Mouse (Mus musculus) layer of hippocampus, adult 18-20 months (tissue): ENCODE results near the gene Kif11. TPM values are rescaled to one million over a fixed set of nuclear protein-coding genes. Genes with fewer than 3 reads are reported as not detected.

Source experiments
- DNase-seq, 2 experiments: peaks; one replicate each; pipeline ENCODE4 v3.0.0; 2022; ENCODE audit warnings: low spot score in 2 of 2
- total RNA-seq, 2 experiments: library from RNA; stranded (reverse); gene quantifications; 2 replicates each; pipeline ENCODE4 v1.2.3; 2021

Kif11 gene
- total RNA-seq, 2 experiments from 2014 or later, result 0.57 to 0.63 TPM

GRCm38 (mm10) chr19:37376841-37377240 lies 638 bp downstream of the Kif11 start:
- DNase-seq, result no peak

- DNase-seq, result no peak
Measured at GRCm38 (mm10) chr19:37377404-37377990, 1.3 kb downstream of the Kif11 start.

GRCm38 (mm10) chr19:37378816-37379215 lies 2.6 kb downstream of the Kif11 start:
- DNase-seq, result no peak

DNA sequence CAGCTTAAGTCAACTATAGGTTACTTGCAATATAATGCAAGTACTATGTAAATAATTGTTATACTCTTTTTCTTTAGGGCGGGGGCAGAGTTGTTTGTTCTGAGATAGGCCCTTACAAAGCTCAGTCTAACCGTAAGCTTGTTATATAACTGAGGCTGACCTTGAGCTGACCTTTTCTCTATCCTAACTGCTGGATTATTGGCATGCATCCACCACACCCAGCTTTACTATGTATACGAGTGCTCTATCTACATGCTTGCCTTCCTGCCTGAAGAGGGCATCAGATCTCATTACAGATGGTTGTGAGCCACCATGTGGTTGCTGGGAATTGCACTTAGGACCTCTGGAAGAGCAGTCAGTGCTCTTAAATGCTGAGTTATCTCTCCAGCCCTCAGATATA lies 9.9 kb downstream of the Kif11 start:
- DNase-seq, result no peak

DNA sequence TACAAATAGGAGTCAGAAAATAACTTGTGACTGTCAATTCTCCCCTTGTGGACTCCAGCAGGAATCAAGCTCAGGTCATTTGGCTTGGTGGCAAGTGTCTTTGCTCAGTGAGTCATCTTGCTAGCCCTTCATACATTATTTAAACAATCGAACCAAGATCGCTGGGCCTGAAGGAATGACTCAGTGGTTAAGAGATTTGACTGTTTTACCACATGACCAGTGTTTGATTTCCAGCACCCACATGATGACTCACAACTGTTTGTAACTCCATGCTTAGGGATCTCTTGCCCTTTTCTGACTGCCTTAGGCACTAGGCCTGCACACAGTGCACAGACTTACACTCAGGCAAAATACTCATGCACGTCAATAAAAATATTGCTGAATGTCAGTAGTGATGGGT lies 15.7 kb downstream of the Kif11 start:
- no peak for DNase-seq

- DNase-seq, result no peak
Measured at GRCm38 (mm10) chr19:37396279-37396678, 20.1 kb downstream of the Kif11 start.

DNA sequence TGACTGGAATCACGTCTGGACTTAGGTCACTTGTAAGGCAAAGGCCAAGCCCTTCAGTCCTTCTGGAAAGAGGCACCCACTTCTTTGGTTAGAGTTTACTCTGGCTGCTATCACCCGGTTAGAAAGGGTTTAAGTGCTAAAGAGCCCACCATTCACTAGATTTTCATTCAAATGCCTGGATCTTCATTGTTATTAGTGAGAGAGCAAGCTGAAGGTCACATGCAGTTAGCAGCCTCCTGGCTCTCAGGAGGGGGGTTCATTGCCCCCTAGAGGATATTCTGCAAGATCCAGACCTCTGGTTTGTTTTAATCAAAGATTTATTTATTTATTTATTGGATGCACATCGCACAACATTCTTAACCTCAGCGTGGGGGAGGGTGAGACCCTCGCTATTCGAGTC lies 24.7 kb downstream of the Kif11 start:
- DNase-seq, result no peak

DNA sequence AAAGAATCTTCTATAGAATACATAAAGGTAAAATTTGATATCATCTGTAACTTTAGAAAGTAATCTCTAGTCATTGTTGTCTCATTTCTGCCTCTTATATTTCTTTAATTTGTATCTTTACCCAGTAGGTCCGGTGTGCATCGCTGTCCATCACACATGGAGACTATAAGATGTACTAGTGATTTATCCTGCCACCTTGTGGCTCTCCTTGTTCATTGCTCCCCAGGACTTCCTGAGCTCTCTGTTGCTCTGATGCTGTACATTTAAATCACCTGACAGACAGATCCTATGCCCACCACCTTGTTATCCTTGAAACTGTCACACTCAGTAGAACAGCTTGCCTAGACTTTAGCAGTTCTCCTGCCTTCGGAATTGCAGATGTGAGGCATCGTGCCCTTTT lies 42.1 kb downstream of the Kif11 start:
- DNase-seq, result peak in 1 of 2 experiments; percentile 58

GRCm38 (mm10) chr19:37419613-37420012 lies 43.4 kb downstream of the Kif11 start:
- DNase-seq, result peak in 1 of 2 experiments; percentile 61

- no peak for DNase-seq
Measured at GRCm38 (mm10) chr19:37428589-37428988, 52.4 kb downstream of the Kif11 start.

DNA sequence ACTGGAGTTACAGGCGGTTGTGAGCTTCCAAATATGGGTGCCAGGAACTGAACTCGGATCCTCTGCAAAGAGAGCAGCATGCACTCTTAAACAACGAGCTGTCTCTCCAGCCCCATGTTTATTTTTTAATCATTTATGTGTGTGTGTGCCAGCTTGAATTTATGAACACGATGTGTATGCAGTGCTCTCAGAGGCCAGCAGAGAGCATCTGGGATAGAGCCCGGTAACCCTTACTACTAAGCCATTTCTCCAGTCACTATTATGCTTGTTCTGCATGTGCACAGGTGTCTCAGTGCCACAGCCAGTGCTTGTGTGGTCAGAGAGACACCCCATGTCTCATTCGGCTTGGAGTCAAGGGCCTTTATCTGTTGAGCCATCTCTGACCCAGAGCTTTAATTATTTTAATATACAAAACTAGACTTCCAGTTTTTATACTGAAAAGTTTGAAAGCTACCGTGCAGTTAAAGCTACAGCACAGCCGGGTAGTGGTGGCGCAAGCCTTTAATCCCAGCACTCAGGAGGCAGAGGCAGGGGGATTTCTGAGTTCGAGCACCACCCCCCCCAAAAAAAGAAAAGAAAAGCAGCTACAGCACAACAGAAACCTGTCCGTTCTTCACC lies 55.0 kb downstream of the Kif11 start:
- no peak for DNase-seq

DNA sequence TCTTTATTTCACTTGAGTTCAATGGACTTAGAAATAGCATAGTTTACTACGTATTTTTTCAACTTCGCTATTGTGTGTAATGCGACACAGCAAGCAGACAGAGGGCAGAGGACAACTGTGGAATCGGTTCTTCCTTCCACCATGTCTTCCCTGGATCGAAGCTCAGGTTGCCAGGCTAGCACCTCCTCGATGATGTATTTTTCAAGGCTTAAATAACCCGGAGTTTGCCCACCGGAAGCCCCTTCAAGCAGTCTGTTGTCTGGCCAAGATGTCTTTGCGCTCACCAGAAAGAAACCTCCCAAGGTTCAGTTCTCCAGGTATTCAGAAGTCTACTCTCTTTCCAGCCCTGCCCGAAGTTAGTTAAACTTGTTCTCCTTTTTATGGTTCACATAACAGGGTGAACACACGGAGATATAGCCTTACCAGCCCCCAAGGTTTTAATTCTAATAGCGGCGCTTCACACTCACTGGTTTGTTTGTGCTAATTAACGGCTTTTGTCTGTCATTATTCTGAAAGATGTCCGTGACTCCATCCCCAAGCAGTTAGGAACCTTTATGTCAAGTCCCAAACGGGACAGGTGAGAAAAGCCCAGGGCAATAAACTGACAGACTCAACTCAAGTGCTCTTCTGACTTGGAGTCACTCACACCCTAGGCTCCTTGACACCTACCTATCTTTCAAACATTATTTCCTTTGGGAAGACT lies 56.8 kb downstream of the Kif11 start:
- DNase-seq, result no peak

DNA sequence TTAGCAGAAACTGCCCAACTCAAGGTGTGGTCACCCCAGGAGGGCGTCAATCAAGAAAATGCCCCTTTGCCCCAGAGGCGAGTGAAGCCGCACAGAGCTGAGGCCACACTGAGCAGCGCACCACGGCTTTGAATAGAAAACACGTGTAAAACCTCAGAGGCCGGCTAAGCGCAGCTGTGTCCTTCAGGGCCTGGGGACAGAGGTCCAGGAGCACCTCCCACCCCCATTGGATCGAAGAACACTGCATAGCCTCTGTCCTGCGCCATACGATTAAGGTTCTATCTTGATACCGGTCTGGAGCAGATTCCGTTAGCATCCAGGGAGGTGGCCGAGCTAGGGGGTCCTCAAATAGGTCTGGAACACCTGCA lies 57.7 kb downstream of the Kif11 start:
- DNase-seq, result no peak

GRCm38 (mm10) chr19:37434263-37434951 lies 58.2 kb downstream of the Kif11 start, which contains the start of gene Hhex:
Gene Hhex, plus strand, starts transcription at chr19:37434810.
- peak in 1 of 2 experiments; percentile 20 for DNase-seq

DNA sequence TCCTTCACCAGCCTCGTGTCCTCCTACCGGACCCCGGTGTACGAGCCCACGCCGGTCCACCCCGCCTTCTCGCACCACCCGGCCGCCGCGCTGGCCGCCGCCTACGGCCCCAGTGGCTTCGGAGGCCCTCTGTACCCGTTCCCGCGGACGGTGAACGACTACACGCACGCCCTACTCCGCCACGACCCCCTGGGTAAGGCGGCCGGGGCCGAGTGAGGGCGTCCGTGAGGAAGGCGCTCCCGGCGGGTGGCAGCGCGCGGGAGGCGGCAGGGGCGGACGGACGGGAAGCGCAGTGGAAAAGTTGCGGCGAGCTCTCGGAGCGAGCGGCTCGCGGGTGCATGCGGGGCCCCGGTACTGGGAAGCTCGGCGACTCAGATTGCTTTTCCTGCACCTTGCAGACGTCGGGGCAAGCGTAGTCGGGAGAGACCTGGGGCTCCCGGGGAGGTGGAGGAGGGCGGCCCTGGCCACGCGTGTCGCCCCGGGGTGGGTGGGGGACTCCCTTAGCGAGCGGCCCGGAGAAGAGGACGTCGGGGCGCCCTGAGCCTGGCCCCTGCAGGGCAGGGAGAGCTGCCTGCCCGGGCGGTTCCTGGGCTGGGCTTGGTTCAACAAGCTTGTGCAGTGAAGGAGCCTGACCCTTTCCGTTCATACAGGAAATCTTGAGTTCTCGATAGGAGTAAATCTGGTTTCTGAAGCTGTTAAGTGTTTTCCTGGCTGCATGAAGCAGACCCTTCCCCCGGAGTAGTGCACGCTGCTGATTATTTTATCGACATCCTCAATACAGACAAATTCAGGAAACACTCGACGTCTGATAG lies 59.0 kb downstream of the Kif11 start:
- no peak for DNase-seq

- no peak for DNase-seq
Measured at GRCm38 (mm10) chr19:37435853-37436174, 59.6 kb downstream of the Kif11 start.

DNA sequence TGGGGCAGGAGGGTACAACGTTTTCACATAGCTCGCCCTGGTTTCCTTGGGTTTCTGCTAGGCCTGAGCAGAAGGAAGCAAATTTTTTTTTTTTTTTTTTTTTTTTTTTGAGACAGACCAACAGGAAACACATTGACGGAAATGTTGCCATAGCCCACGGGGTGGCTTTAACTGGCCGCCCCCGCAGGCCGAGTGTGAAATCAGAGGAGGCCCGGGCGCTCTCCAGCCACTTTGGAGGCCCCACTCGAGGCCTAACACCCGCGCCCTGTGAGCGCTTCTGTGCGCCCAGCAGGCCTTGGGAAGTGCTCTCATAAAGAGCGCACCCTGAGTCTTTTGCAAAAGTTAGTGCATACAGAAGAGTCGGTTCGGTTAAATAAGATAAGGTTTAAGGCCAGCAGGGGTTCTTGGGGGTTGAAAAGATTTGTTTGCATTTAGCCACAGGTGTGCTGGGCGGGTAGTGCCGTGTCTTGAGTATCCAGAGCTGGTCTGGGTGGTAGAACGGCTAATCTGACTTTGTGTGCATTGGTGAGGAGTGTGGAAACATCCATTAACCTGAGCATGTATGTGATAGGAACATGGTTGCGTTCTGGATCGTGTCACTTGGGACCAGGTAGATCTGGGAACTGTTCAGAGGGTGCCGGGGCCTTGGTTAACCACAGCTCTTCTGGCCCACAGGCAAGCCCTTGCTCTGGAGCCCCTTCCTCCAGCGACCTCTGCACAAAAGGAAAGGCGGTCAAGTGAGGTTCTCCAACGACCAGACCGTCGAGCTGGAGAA lies 60.5 kb downstream of the Kif11 start:
- no peak for DNase-seq

DNA sequence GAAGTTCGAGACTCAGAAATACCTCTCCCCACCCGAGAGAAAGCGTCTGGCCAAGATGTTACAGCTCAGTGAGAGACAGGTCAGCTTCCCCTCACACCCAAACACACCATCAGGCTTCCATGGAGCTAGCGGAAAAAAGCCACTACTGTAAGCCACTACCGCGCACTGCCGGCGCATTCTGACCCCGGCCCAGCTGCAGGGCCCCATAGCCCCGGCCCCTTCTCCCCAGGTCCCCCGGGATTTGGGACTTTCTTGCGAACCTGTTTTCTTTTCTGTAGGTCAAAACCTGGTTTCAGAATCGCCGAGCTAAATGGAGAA lies 61.0 kb downstream of the Kif11 start:
- DNase-seq, result no peak

DNA sequence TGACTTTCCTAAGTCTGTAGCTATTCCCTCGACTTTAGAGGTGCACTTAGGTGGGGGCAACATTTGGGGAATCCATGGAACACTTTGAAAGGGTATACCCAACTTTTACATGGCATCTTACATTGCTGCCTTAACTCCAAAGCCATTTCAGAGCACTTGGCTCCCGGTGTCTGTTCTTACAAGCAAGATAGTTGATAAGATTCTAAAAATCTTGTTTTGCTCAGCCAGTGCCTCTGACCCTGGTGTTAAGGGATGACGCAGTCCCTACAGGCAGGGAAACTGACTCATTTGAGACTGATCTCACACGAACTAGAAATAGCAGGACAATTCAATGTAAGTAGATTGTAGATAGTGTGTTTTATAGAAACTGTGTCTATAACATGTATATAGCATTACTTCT lies 64.0 kb downstream of the Kif11 start:
- no peak for DNase-seq

DNA sequence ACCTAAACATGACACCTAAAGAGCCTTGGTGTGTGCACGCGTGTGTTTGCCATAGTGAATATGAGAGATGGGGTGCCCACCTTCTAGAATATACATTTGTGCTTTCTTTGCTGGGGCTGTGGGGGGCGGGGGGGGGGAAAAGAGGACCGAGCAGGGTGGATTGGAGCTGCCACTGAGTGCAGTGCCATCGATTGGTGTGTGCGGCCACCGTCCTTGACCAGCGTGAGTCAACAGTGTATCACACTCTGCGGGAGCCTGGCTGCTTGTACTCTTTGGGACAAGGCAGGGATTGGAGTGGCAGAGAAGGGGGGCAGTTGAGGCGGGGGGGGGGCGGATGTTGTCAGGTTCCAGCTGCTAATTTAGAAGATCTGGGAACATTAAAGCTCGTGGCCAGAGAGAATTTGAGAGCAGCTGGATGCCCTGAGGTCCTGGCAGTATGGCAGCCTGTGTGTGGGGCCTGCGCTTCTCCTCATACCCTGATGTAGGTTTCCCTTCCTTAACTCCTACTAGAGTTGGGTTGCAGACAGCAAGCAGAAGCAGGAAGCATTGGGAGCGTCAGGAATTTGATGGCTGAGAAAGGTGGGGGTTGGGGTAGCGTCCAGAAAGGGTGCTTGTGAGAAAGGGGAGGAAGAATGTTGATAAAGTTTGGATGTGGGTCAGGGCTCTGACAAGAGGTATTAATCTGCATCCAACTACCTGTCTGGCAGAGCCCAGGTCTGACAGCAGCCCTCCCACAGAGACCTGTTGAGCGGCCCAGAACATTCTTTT lies 64.7 kb downstream of the Kif11 start:
- no peak for DNase-seq
